Mouse (Mus musculus): ENCODE results near the gene Arnt2.

DNA sequence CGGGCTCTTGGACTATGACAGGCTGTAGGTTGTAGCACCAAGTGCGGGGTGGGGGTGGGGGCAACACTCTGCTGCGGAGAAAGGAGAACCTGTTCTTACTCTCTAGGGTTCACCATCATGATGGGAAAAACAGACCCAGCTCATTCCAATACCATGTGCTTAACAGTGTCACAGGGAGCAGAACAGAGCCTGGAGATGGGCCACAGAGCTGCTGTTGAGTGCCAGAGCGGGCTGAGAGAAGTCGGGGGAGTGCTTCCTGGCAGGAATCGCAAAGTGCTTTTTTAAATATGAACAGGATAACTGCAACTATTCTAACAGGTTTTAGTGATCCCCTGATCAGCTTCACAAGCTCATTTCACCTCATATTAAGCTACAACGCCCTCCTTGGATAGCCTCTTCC lies 116.9 kb downstream of the Arnt2 start:
- TF ChIP-seq POLR2A (IDR thresholded peaks at IDR 0.05; ENCODE audit: low read depth, low read length) (no peak), CTCF (conservative IDR thresholded peaks at IDR 0.05; ENCODE audit: insufficient read depth, insufficient read length, low read depth, low read length) (no peak)
